7 mouse cellular contexts compared by ENCODE assay signal in the genomic region with DNA sequence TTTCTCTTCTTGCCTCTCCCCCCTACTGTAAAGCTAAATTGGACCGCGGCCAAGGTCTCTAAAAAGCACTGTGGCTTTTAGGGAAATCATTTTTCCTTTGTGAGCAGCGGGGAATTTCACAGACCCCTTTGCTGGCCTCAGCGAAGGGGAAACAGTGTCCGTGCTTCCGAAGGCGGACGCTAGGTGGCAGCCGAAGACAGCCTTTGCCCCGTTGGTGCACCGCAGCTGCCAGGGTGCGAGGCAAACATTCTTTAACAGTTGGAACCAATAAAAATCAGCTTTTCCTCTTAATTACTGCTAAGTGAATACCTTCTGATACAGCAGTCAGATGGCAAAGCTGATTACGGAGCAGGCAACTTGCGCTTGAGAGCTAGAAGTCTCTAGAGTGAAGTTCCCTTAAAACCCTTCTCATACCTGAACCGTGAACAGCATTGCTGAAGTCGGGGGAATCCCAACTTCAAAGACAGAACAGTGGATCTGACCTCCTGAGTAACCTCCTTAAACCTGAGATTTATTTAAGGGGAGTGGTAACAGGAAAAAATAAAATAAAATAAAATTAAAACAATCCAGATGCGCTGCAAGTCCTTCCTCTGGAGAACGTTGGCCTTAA.
DNase-seq lines count a peak whose midpoint lies in the region; ATAC-seq lines count a peak whose summit lies in the region.

No protein-coding gene starts in this region.

- no peaks in the 10 kb centered on the region for H3K9me3 ChIP-seq in forebrain, embryonic 16.5 days (ENCODE audit: control insufficient read depth, low read length)
- no peaks in the 10 kb centered on the region for H3K9me3 ChIP-seq in hindbrain, embryonic 15.5 days

- H3K4me2 ChIP-seq in forebrain, embryonic 16.5 days (ENCODE audit: low read length), result peak overlapping the region; percentile 64
- H3K4me2 ChIP-seq in hindbrain, embryonic 15.5 days, result peak overlapping the region; percentile 80

- H3K9ac ChIP-seq in forebrain, embryonic 16.5 days (replicated peaks; ENCODE audit: low read depth, low read length), result peak overlapping the region; percentile 45
- peak overlapping the region; percentile 55 for H3K9ac ChIP-seq in hindbrain, embryonic 15.5 days

- peak; percentile 58 to 59 for DNase-seq in adrenal gland, adult 18-20 months (ENCODE audit: low spot score in 2 of 2)
- peak; percentile 59 to 68 for DNase-seq in cerebellum, adult 18-20 months
- peak; percentile 73 to 94 for DNase-seq in layer of hippocampus, postnatal 25 days (ENCODE audit: extremely low spot score in 1 of 2, low spot score in 1 of 2)
- peak; percentile 14 for DNase-seq in lung, postnatal 25 days (ENCODE audit: low spot score)
- DNase-seq in right cerebral cortex, postnatal 14 days, result peak; percentile 81

- ATAC-seq in forebrain, embryonic 16.5 days, result peak; percentile 97
- ATAC-seq in hindbrain, embryonic 15.5 days (ENCODE audit: low FRiP score, low read depth), result peak; percentile 92

- H3K27ac ChIP-seq in forebrain, embryonic 16.5 days (ENCODE audit: low read length), result no peak overlapping the region
- H3K27ac ChIP-seq in hindbrain, embryonic 15.5 days (replicated peaks), result no peak overlapping the region

- WGBS in forebrain, embryonic 16.5 days, result 12% methylated on average over 18 of the region's 18 CpGs
- WGBS in hindbrain, embryonic 15.5 days, result 11% methylated on average over 18 of the region's 18 CpGs

- H3K36me3 ChIP-seq in forebrain, embryonic 16.5 days (ENCODE audit: control insufficient read depth, insufficient read depth), result no peaks in the 10 kb centered on the region
- no peaks in the 10 kb centered on the region for H3K36me3 ChIP-seq in hindbrain, embryonic 15.5 days

- peaks cover 4% of the 10 kb centered on the region; the same call in 1 of the 2 replicates for H3K27me3 ChIP-seq in forebrain, embryonic 16.5 days (replicated peaks; ENCODE audit: control insufficient read depth, insufficient read depth, low read length)
- H3K27me3 ChIP-seq in hindbrain, embryonic 15.5 days, result peaks cover 20% of the 10 kb centered on the region

- H3K4me1 ChIP-seq in forebrain, embryonic 16.5 days (replicated peaks; ENCODE audit: control insufficient read depth, insufficient read depth, low read length), result peaks cover 7% of the 10 kb centered on the region; the same call in 1 of the 2 replicates
- H3K4me1 ChIP-seq in hindbrain, embryonic 15.5 days (replicated peaks), result peaks cover 18% of the 10 kb centered on the region

- H3K4me3 ChIP-seq in forebrain, embryonic 16.5 days (replicated peaks; ENCODE audit: low read length), result peak overlapping the region; percentile 37
- peak overlapping the region; percentile 36 for H3K4me3 ChIP-seq in hindbrain, embryonic 15.5 days

Comparison
In these comparisons a context has a peak if more than half of its experiments do, and no peak if none do; other contexts are left out.
1. DNase-seq: peak in every context shown above with its lines; median percentile 84 in layer of hippocampus, postnatal 25 days; 81 in right cerebral cortex, postnatal 14 days; 64 in cerebellum, adult 18-20 months; 58 in adrenal gland, adult 18-20 months; 14 in lung, postnatal 25 days.